Mouse (Mus musculus) embryonic facial prominence, embryonic 11.5 days (tissue): ENCODE data around the gene Usp28. TPM values are rescaled to one million over a fixed set of nuclear protein-coding genes. Genes with fewer than 3 reads are reported as not detected.
A peak's percentile ranks its signal among the peaks of the same experiment; 100 is the strongest.

Experiments used
- ATAC-seq: fragments of 200-750 bp; cut with Nextera tagmentation; replicated peaks from 2 replicates; pipeline ENCODE4 v1.8.0; 2017; ENCODE audit warnings: low read depth; ENCODE audit not compliant: insufficient number of reproducible peaks, low FRiP score, low TSS enrichment
- DNase-seq: peaks from one replicate; pipeline ENCODE4 v3.0.0-alpha.2; 2015; ENCODE audit warnings: low spot score
- H3K27ac ChIP-seq: fragments of 300-500 bp; sonication (generic); replicated peaks from 2 replicates; pipeline ENCODE4 v1.5.1; 2014; ENCODE audit warnings: mild to moderate bottlenecking, low read depth, low read length, control low read depth
- H3K27me3 ChIP-seq: fragments of 300-500 bp; sonication (generic); 2 replicates; pipeline ENCODE4 v1.6.1; 2014; ENCODE audit warnings: mild to moderate bottlenecking, low read length, moderate library complexity, mixed read lengths; ENCODE audit not compliant: control insufficient read depth, insufficient read depth
- H3K36me3 ChIP-seq: fragments of 300-500 bp; sonication (generic); replicated peaks from 2 replicates; pipeline ENCODE4 v1.6.1; 2014; ENCODE audit warnings: low read depth, mild to moderate bottlenecking, low read length, moderate library complexity, mixed read lengths; ENCODE audit not compliant: control insufficient read depth, insufficient read depth
- H3K4me1 ChIP-seq: fragments of 300-500 bp; sonication (generic); 2 replicates; pipeline ENCODE4 v1.6.1; 2014; ENCODE audit warnings: low read length, mixed read lengths; ENCODE audit not compliant: control insufficient read depth, insufficient read depth
- H3K4me2 ChIP-seq: fragments of 300-500 bp; sonication (generic); 2 replicates; pipeline ENCODE4 v1.6.1; 2014; ENCODE audit warnings: low read depth, mild to moderate bottlenecking, control low read depth, low read length, moderate library complexity
- H3K4me3 ChIP-seq: fragments of 300-500 bp; sonication (generic); 2 replicates; pipeline ENCODE4 v1.5.1; 2014; ENCODE audit warnings: low read depth, low read length, control low read depth
- H3K9ac ChIP-seq: fragments of 300-500 bp; sonication (generic); replicated peaks from 2 replicates; pipeline ENCODE4 v1.6.1; 2014; ENCODE audit warnings: mild to moderate bottlenecking, control low read depth, low read length
- H3K9me3 ChIP-seq: fragments of 300-500 bp; sonication (generic); replicated peaks from 2 replicates; pipeline ENCODE4 v1.6.1; 2016; ENCODE audit warnings: mild to moderate bottlenecking, low read length, inconsistent platforms, mixed read lengths; ENCODE audit not compliant: control insufficient read depth
- WGBS: fragments of 180-500 bp; shearing (Covaris S2); extraction: QIAGEN DNeasy Blood & Tissue Kit; methylation state at CpG from one replicate; pipeline ENCODE4 v1.1.7; 2014; 5-methylcytosine and 5-hydroxymethylcytosine counted together
- polyA plus RNA-seq: library from polyadenylated mRNA; unstranded; fragments of >200 nt; fragmentation: Nextera tagmentation; extraction: Ambion mirVana; gene quantifications from 2 replicates; pipeline ENCODE4 v1.2.1, GENCODE M21; 2014

Gene Usp28
- polyA plus RNA-seq, 1 experiment from 2014 or later: 38.8 TPM

DNA sequence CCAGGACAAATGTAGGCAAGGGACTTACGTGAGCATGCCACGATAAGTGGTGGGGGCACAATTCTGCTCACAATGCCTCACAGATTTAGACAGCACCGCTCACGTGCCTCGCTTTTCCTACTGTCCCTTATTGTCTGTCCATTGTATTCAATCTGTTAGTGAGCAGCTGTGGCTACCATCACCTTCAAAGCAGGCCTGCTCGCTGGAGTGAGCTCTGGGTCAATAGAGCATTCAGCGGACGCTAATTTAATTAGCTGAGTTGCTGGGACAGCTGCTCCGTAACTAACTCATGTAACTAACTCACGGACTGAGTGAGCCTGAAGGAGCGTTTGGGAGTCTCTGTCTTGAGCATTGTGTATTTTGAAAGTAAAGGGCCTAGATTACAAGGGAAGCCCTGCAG lies 102.1 kb downstream of the Usp28 start:
- WGBS: 29% methylated on average over 11 of the region's 11 CpGs
- H3K9ac ChIP-seq: no peak overlapping the region
- DNase-seq: peak; percentile 39
- H3K4me3 ChIP-seq: no peak overlapping the region
- no peaks in the 10 kb centered on the region for H3K27me3 ChIP-seq
- no peaks in the 10 kb centered on the region for H3K36me3 ChIP-seq
- H3K9me3 ChIP-seq: no peaks in the 10 kb centered on the region
- no peaks in the 10 kb centered on the region for H3K4me1 ChIP-seq
- no peak overlapping the region for H3K27ac ChIP-seq
- 0 out of 2 replicates have a peak, but pooled peaks have one; percentile 18 for ATAC-seq
- H3K4me2 ChIP-seq: no peak overlapping the region

Other genes starting within 250 kb of the Usp28 start
- 3.0 and 4.8 TPM in 2 replicates for gene Zbtb16, start 149.2 kb upstream of the Usp28 start, polyA plus RNA-seq
- 1.3 and 2.5 TPM in 2 replicates for gene Htr3a, start 74.3 kb upstream of the Usp28 start, polyA plus RNA-seq
- gene Htr3b, start 20.4 kb upstream of the Usp28 start, polyA plus RNA-seq: 0.50 and 1.1 TPM in 2 replicates
- gene Zw10, start 70.2 kb downstream of the Usp28 start, polyA plus RNA-seq: 57.3 and 58.6 TPM in 2 replicates
- gene Tmprss5, start 95.9 kb downstream of the Usp28 start, polyA plus RNA-seq: 0.21 and 0.93 TPM in 2 replicates